8 mouse cellular contexts compared by ENCODE assay signal in the genomic region with DNA sequence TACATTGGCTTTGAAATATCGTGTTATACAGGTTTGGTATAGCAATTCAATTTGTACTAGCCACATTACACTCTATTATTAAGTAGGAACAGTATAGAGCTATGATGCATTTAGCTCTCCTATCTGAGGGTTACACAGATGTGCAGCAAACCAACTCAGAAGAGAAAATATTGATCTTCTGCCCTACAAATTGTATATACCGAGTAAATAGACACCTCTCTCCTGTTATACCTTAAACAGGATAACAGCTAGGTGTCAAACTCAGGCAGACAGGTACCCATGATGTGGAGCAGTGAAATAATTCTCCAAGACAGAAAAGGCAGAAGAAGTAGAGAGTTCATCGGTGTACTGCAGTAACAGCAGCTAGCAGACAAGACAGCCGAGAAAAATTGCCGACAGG. TPM values are rescaled to one million over a fixed set of nuclear protein-coding genes. Genes with fewer than 3 reads are reported as not detected.
A peak's percentile ranks its signal among the peaks of the same experiment; 100 is the strongest.
DNase-seq lines count a peak whose midpoint lies in the region; ATAC-seq and TF ChIP-seq lines count a peak whose summit lies in the region.

No protein-coding gene starts in this region.

- peaks cover 10% of the 10 kb centered on the region for H3K4me1 ChIP-seq in neural tube, embryonic 11.5 days (ENCODE audit: control insufficient read depth, insufficient read depth, low read length)
- peaks cover 5 to 10% of the 10 kb centered on the region in 2 experiments for H3K4me1 ChIP-seq in liver, embryonic 14.5 days (replicated peaks; ENCODE audit: control insufficient read depth in 2 of 2, insufficient read depth in 2 of 2, low read length in 1 of 2)
- no peaks in the 10 kb centered on the region for H3K4me1 ChIP-seq in stomach, postnatal 0 days (replicated peaks; ENCODE audit: control insufficient read depth, insufficient read depth)

- no peak for ATAC-seq in neural tube, embryonic 11.5 days (ENCODE audit: insufficient read depth, low FRiP score, low TSS enrichment)
- no peak for ATAC-seq in liver, embryonic 14.5 days (ENCODE audit: insufficient read depth)
- ATAC-seq in stomach, postnatal 0 days (ENCODE audit: low FRiP score, low TSS enrichment), result no peak

- 0 out of 2 replicates have a peak overlapping the region, but pooled peaks have one; percentile 49 for H3K27ac ChIP-seq in neural tube, embryonic 11.5 days (ENCODE audit: low read depth, low read length)
- no peak overlapping the region for H3K27ac ChIP-seq in liver, embryonic 14.5 days
- H3K27ac ChIP-seq in stomach, postnatal 0 days (replicated peaks), result no peak overlapping the region; the same call in 1 of the 2 replicates

- H3K4me2 ChIP-seq in neural tube, embryonic 11.5 days (ENCODE audit: low read depth), result 0 out of 2 replicates have a peak overlapping the region, but pooled peaks have one; percentile 7
- H3K4me2 ChIP-seq in liver, embryonic 14.5 days (ENCODE audit: low read depth), result peak overlapping the region; percentile 93
- no peak overlapping the region; the same call in 1 of the 2 replicates for H3K4me2 ChIP-seq in stomach, postnatal 0 days (replicated peaks; ENCODE audit: low read depth)

- TF ChIP-seq CTCF in liver, embryonic 14.5 days (IDR thresholded peaks at IDR 0.05; ENCODE audit: low read depth), result no peak
- no peak for TF ChIP-seq CTCF in stomach, postnatal 0 days (IDR thresholded peaks at IDR 0.05; ENCODE audit: low read depth)

- no peak for TF ChIP-seq EP300 in liver, embryonic 14.5 days (IDR thresholded peaks at IDR 0.05; ENCODE audit: low read depth)
- TF ChIP-seq EP300 in stomach, postnatal 0 days (optimal IDR thresholded peaks at IDR 0.05), result no peak

- peaks cover 2% of the 10 kb centered on the region; the same call in 1 of the 2 replicates for H3K36me3 ChIP-seq in neural tube, embryonic 11.5 days (ENCODE audit: control insufficient read depth, insufficient read depth, low read length)
- H3K36me3 ChIP-seq in liver, embryonic 14.5 days (replicated peaks; ENCODE audit: control insufficient read depth, insufficient read depth, low read depth), result no peaks in the 10 kb centered on the region
- H3K36me3 ChIP-seq in stomach, postnatal 0 days (ENCODE audit: control insufficient read depth, insufficient read depth, low read length), result no peaks in the 10 kb centered on the region

- no peaks in the 10 kb centered on the region for H3K9me3 ChIP-seq in neural tube, embryonic 11.5 days (ENCODE audit: control insufficient read depth, low read length)
- H3K9me3 ChIP-seq in liver, embryonic 14.5 days (ENCODE audit: control insufficient read depth, low read length), result no peaks in the 10 kb centered on the region
- no peaks in the 10 kb centered on the region for H3K9me3 ChIP-seq in stomach, postnatal 0 days (ENCODE audit: control insufficient read depth, low read length)

- H3K27me3 ChIP-seq in neural tube, embryonic 11.5 days (ENCODE audit: control insufficient read depth, insufficient read depth, low read length), result no peaks in the 10 kb centered on the region
- no peaks in the 10 kb centered on the region for H3K27me3 ChIP-seq in liver, embryonic 14.5 days (ENCODE audit: control insufficient read depth, insufficient read depth, low read length)
- no peaks in the 10 kb centered on the region for H3K27me3 ChIP-seq in stomach, postnatal 0 days (ENCODE audit: control insufficient read depth, insufficient read depth, low read length)

- WGBS in neural tube, embryonic 11.5 days, result 76% methylated on average over 5 of the region's 5 CpGs
- WGBS in liver, embryonic 14.5 days (ENCODE audit: insufficient replicate concordance), result 66% methylated on average over 5 of the region's 5 CpGs
- WGBS in stomach, postnatal 0 days, result 74% methylated on average over 5 of the region's 5 CpGs

- no peak overlapping the region for H3K4me3 ChIP-seq in neural tube, embryonic 11.5 days (ENCODE audit: low read depth, low read length)
- H3K4me3 ChIP-seq in liver, embryonic 14.5 days (ENCODE audit: insufficient read depth in 1 of 2, low read depth in 2 of 2, low read length in 2 of 2), result peak overlapping the region in 1 of 2 experiments; percentile 66; a peak in 2 of 4 replicates
- peak overlapping the region; percentile 18; the same call in 1 of the 2 replicates for H3K4me3 ChIP-seq in stomach, postnatal 0 days (ENCODE audit: low read depth, low read length)

- no peak overlapping the region for H3K9ac ChIP-seq in neural tube, embryonic 11.5 days (ENCODE audit: low read length)
- no peak overlapping the region for H3K9ac ChIP-seq in liver, embryonic 14.5 days (replicated peaks)
- H3K9ac ChIP-seq in stomach, postnatal 0 days (ENCODE audit: low read length), result no peak overlapping the region

- peak; percentile 47 for DNase-seq in cerebellum, adult 9-11 months
- no peak for DNase-seq in cerebellum, adult 8-10 months
- no peak for DNase-seq in neural tube, embryonic 11.5 days (ENCODE audit: low spot score)
- DNase-seq in neural tube, embryonic 10.5 days (ENCODE audit: extremely low spot score, low spot score), result no peak
- DNase-seq in liver, embryonic 14.5 days (ENCODE audit: low read depth in 3 of 3, low spot score in 3 of 3), result no peak
- DNase-seq in stomach, postnatal 0 days (ENCODE audit: low spot score), result no peak
- DNase-seq in left cerebral cortex, adult 18-20 months (ENCODE audit: low spot score in 2 of 2), result no peak
- DNase-seq in left cerebral cortex, adult 9 months (ENCODE audit: low spot score in 2 of 2), result no peak

RNA-seq across cellular contexts. Expression of a gene that starts 0.9 kb away (rescaled TPM):
- polyA plus RNA-seq in neural tube, embryonic 11.5 days (2014; fragmentation: Nextera tagmentation; extraction: Ambion mirVana), result 331 and 356 TPM in 2 replicates
- polyA plus RNA-seq in liver, embryonic 14.5 days (2012; rRNA removed), result 7.4 and 8.2 TPM in 2 replicates
- polyA plus RNA-seq in liver, embryonic 14.5 days (2014; fragmentation: Nextera tagmentation; extraction: Ambion mirVana), result 12.8 and 13.6 TPM in 2 replicates
- polyA plus RNA-seq in stomach, postnatal 0 days (2015; fragmentation: Nextera tagmentation; extraction: Ambion mirVana), result 31.9 and 35.6 TPM in 2 replicates
- 100 to 1,000 TPM; 195 to 215 TPM for total RNA-seq in left cerebral cortex, adult 18-20 months (2021)

RNA-seq across cellular contexts. Expression of a gene that starts 31.6 kb away (rescaled TPM):
- polyA plus RNA-seq in neural tube, embryonic 11.5 days (2014; fragmentation: Nextera tagmentation; extraction: Ambion mirVana), result not detected in 2 replicates
- 0.02 TPM in 1 of 2 replicates, not detected in the other for polyA plus RNA-seq in liver, embryonic 14.5 days (2012; rRNA removed)
- 0.09 and 0.25 TPM in 2 replicates for polyA plus RNA-seq in liver, embryonic 14.5 days (2014; fragmentation: Nextera tagmentation; extraction: Ambion mirVana)
- polyA plus RNA-seq in stomach, postnatal 0 days (2015; fragmentation: Nextera tagmentation; extraction: Ambion mirVana), result 3.4 and 3.9 TPM in 2 replicates
- total RNA-seq in left cerebral cortex, adult 18-20 months (2021), result 1 to 10 TPM; 2.9 to 3.2 TPM

RNA-seq across cellular contexts. Expression of a gene that starts 49.2 kb away (rescaled TPM):
- 0.80 and 1.6 TPM in 2 replicates for polyA plus RNA-seq in neural tube, embryonic 11.5 days (2014; fragmentation: Nextera tagmentation; extraction: Ambion mirVana)
- polyA plus RNA-seq in liver, embryonic 14.5 days (2012; rRNA removed), result 2.7 and 3.9 TPM in 2 replicates
- 3.0 and 3.7 TPM in 2 replicates for polyA plus RNA-seq in liver, embryonic 14.5 days (2014; fragmentation: Nextera tagmentation; extraction: Ambion mirVana)
- 1.9 and 2.6 TPM in 2 replicates for polyA plus RNA-seq in stomach, postnatal 0 days (2015; fragmentation: Nextera tagmentation; extraction: Ambion mirVana)
- under 1 TPM; 0.52 to 1.00 TPM for total RNA-seq in left cerebral cortex, adult 18-20 months (2021)
